Mouse (Mus musculus) frontal cortex, postnatal 10 days (tissue): ENCODE measurements around the gene Myo1e.

Experiments
- DNase-seq, 2 experiments: peaks; one replicate each; pipeline ENCODE4 v3.0.0; 2022; ENCODE audit warnings: low spot score in 2 of 2, mixed read lengths in 1 of 2

Gene Myo1e

DNA sequence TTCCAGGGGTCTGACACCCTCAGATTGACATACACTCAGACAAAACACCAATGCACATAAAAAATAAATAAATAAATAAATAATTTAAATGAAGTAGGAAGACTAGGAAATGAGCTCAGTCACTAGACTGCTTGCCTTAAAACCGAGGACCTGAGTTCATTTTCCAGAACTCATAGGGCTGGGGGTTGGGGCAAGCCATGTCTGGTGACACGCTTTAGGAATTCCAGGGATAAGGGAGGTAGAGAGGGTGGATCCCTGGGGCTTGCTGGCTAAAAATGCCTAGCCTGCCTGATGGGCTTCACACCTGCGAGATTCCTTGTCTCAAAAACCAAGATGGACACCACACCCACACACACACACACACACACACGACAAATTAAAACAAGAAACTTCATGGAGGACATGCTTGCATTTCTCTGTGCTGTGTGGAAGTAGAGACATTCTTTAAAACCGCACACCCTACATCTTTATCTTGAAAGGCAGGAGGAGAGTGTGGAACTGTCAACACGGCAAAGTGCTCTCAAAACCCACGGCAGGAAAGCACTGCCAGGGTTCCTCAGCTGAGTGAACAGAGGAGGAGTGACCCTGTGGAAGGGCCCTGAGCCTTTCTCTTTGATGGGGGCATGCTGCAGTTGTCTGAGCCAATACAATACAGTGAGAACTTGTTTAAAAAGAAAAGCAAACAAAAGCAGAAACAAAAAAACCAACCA, 13.5 kb downstream of the Myo1e start:
- DNase-seq = no peak

DNA sequence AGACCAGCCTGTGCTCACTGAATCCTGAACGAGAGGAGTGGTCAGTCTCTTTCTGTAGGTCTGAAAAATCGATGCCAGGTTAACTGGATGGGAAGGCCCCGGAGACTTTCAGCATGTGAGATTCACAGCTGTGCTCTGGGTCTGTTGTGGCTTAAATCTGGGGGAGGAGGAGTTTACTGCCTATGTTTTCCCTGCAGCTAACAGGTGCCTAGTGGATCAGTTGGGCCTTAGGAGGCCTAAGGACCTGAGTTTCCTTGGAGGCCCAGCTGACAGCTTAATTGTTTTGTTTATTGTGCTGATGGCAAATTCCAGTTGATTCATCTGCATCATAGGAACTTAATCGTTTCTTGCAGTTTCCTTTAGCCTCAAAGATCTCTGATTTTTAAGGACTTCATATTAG, 16.0 kb downstream of the Myo1e start:
- no peak for DNase-seq

DNA sequence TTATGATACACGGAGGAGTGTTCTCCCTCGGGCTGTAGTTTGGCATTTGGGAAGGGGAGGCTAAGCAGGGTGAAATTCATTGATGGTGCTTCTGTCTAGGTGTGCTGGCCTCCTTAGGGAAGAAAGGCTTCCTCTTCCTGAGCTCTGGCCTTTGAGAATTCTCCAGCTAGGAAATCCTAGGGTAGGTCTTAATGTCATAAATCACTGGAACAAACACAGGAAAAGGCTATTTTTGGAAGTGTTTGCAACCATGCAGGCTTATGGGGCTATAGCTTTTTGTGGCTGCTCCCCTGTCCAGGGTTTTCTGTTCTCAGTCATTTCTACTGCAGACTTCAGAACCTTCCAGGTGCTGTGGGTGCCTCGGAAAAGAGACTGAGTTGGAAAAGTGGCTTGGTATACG, 16.9 kb downstream of the Myo1e start:
- DNase-seq = no peak

DNA sequence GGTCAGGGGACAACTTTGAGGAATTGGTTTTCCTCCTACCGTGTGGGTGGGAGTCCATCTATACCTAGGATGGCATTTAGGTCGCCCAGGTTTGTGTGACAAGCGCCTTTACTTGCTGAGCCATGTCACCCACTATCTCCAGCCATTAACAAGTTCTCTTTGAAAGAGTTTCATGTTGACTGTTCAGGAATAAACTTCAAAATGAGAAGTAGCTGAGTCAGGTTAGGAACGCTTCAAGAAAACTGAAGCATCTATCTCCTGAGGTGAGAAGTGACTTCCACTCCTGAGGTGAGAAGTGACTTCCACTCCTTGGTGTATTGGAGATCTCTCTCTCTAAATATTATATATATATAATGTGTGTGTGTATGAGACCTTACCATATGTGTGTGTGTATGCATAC, 19.2 kb downstream of the Myo1e start:
- DNase-seq = no peak

DNA sequence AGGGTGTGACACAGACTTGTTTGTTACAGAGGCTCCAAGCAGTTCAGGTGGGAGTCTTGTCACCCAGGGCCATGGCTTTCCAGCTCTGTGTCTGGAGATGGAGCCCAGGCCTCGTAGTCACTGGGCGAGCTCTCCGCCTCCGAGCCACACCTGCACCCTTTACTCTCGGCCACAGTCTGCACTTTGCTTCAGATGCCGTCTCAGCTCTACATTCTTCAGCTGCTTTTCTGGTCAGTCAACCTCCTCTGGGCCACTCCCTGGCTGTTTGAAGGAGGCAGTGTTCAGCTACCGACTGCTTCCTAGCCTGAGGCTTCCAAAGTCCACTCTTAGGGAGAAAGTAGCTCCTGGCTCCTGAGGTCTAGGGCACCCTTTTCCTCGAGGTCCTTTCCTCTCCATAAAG, 22.7 kb downstream of the Myo1e start:
- DNase-seq = no peak

DNA sequence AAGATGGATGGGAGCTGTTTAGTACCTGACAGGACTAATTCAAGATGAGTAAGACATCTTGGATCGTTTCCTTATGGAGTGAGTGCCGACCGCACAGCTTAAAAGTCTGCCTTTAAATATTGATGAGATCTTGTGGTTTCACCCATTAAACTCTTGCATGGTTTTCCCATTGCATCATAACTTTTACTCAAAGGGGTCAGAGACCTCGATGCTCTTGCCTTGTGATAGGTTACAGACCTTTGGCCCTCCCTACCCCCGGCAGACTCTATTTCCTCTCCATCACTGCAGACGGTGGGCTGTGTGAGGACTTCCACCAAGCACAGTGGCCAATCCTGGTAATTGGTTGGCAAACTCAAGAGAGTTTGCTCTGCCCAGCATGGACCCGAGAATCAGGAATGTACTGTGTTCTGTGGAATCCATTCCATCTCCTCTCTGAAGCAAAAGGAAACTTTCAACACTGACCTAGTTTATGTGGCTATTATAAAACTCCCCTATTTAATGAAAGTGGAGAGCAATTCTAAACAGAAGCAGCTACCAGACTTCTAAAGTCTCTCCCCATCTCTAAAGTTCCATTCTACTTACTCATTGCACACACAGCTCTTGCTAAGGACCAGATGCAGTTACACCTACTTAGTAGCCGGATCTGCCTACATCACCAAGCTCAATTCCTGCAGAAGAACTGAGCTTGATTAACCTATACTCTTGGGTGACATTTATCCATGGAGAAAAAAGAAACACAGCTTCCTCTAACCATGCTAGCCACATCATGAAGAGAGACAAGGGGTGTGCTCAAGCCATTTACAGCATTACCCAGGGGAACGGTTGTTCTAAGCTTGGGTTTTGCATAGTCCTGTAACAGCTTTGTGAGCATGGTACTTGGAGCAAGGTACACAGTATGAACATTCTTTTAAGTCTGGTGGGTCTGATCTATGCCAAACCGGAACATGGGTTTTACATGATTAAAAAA, 25.2 kb downstream of the Myo1e start:
- no peak for DNase-seq

DNA sequence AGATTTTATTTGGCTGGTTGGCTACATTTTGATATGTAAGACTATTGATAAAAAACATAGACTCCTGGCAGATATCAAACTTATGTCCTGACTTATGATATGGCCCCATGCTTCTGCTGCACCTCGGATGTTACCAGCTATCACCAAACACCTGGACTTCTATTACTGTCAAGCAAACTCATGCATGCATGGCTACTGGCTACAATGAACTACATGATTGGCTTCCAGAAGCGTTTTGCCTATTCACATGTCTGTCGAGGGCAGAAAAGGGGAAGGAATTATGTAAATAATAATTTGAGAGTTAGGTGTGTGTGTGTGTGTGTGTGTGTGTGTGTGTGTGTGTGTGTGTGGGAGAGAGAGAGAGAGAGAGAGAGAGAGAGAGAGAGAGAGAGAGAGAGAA, 30.0 kb downstream of the Myo1e start:
- no peak for DNase-seq

DNA sequence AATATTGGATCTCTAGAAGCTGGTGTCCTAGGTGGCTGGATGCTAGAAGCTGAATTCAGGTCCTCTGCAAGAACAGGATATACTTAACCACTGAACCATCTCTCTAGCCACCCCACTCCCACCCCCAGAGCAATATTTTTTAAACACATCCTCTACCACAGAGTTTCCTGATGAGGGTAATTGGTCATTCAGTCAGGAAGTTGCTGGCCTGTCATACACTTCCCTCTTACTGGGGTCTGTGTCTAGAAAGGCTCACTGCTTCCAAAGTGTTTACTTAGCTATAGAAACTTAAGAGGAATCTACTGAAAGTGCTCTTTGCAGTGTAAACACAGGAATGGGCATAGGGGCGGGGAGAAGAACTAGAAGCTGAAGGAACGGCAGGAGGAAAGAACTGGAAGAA, 30.4 kb downstream of the Myo1e start:
- no peak for DNase-seq

DNA sequence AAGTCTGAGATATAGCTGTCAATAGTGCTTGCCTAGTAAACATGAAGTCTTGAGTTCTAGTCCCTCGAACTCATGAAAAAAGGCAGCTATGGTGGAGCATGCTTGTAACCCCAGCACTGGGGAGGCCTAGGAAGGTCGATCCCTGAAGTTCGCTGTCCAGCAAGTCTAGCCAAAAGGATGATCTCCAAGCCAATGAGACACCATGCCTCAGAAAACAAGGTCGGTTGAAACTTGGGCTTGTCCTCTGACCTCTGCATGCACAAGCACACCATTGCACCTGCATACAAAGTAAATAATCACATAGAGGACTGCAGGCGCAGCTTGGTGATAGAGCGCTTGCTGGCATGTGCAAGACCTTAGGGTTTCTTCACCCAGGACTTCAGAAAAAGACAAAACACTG, 31.2 kb downstream of the Myo1e start:
- DNase-seq = no peak

DNA sequence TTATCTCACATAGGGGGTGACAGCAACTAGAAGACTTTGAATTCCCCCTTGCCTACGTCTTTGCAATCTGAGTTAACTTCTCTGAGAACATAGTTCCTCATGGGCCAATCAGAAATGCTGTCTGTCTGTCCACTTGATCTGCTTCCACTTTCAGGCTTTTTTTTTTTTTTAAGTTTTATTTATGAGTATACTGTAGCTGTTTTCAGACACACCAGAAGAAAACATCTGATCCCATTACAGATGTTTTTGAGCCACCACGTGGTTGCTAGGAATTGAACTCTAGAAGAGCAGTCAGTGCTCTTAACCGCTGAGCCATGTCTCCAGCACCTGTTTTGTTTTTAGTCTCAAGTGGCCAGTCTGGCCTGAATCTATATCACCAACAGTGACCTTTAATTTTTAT, 32.1 kb downstream of the Myo1e start:
- no peak for DNase-seq

DNA sequence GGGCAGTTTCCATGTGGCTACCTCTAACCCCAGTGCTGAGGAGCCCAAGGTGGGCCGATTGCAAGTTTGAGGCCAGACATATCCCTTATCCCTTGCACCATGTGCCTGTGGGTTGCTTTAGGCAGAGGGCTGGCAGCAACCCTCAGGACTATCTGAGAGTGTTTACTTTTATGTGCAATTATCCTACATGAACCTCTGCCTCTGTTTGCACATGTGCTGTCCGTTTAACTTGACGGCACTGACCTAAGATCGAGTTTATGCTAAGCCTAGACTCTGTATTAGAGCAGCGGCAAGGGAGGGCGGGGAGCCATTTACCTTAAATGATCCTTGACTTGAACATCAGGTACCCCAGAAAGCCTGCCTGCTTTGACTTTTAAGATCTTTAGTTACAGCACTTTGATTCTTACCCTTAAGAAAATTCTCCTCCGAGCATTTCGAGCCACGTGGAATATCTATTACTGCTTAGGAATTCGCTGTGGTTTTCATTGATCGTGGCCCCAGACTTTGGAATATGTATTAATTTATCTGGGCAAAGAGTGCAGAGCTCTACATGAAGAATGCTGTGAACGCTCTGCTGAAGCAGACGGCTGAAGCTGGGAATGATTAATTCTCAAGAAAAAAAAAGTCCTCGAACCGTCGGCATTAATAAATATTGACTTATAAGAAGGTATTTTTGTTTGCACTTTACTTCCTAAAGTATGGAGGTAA, 33.7 kb downstream of the Myo1e start:
- no peak for DNase-seq

DNA sequence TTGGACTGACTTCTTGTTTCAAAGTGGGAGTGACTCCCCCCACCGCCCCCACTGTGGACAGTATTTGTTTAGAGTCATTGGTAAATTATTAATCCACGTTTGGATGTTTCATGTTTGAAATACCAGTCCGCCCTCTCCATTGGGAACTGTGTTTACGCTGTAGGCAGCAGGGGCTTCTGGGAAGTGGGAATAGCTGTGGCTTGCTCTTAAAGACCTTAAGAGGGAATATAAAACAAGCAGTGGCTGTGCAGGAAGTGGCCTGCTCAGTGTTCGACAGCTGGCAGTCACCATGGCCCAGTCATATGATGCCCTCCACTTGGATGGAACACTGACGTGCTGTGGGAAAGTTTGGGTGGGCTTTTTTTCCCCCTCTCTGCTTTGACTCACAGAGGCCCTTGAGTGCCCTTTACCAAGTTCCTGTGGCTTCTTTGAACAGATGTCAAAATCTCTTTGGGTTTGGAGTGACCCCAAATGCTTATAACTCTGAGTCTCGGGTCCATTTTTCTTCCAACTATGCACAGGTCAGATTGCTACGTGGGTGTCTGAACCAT, 34.3 kb downstream of the Myo1e start:
- no peak for DNase-seq

DNA sequence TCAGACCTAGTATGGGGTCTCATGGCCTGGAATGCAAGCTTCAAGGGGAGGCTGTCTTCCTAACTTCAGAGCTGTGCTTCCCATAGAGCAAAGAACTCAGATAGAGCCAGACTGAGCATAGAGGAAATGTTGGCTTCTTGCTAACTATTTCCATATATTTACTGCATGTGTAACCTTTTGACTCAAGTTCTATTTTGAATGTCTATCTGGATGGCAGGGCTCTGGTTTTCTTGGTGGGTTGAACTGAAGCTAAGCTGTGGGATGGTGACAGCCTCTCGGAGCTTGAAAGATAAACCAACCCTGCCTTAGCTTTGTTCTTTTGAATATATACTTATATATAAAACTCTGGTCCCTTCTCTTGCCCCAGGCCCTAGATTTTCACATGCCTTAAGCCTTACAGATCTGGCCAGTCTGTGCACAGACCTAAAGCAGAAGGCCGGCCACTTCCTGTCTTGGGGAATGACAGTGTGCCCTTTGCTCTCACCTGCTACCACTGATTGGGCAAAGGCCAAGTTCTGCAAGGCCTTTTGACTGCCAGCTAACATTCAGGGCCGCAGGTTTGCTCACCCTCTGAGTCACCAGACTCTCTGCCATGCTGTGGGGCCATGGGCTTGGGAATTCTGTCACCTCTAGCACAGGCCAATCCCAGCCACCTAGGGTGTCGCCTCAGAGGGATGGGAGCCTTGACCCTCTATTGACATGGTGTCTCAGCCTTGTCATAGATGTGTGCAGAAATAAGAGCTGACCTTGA, 35.1 kb downstream of the Myo1e start:
- DNase-seq = no peak

DNA sequence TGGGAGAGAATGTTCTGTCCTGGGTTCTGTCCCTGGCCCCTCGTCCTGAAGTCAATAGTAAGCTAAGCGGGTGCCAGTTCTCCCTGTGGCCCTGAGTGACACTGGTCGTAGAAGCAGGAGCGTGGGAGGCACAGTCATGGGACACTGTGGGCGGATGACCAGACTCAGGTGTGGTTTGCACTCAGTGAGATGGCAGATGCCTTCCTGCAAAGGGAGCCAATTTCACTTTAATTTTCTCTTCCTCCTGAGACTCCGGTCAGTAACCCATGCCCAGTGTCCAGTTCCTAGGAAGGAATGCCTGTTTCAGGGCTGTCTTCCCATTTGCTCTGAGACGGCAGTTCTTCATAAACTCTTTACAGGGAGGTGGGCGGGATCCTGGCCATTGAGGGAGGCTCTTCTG, 36.1 kb downstream of the Myo1e start:
- DNase-seq = no peak

DNA sequence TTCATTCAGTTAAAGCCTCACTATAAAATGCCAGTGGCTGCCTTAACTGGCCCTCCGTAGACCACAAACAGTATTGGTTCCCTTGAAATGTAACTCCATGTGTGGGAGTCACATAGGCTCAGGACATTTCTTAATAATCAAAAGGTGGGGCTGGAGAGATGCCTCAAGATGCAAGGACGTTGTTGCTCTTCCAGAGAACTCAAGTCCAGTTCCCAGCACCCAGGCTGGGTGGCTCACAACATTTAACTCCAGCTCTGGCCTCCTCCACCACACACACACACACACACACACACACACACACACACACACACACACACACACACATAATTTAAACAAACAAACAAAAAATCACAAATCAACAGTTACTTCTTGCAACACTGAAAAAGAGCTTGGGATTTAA, 36.6 kb downstream of the Myo1e start:
- DNase-seq = no peak

DNA sequence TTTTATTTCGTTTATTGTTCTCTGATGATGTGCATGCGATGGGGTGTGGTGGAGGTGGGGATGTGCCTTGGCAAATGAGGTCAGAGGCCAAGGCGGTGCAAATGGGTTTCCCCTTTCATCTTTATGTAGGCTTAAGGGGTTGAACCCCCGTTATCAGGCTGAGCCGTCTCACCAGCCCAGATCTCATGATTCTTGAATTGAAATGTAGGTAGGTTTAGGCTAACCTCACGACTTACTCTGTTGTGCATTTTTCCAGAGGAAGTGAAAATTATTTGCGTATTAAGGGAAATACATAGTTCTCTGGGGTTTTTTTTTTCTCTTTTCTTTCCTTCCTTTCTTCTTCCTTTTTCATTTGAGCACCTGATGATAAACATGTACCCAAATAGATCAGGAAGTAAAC, 37.0 kb downstream of the Myo1e start:
- DNase-seq = no peak

DNA sequence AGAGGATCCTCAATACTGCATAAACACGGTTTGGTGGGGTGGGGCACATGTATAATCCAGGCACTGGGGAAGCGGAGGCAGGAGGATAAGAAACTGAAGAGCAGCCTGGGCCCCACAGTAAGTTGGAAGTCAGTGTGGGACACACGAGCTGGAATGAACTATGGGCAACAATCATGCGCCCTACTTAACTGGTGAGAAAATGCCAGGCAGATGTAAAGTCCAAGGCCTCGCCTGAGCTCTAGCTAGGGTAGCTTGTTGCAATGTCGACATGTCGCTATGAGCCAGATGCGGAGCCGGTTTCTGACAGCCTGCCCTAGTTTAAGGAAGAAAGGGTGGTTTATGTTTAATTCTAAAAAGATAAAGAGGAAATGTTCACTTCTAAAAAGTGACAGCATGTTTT, 37.9 kb downstream of the Myo1e start:
- no peak for DNase-seq

DNA sequence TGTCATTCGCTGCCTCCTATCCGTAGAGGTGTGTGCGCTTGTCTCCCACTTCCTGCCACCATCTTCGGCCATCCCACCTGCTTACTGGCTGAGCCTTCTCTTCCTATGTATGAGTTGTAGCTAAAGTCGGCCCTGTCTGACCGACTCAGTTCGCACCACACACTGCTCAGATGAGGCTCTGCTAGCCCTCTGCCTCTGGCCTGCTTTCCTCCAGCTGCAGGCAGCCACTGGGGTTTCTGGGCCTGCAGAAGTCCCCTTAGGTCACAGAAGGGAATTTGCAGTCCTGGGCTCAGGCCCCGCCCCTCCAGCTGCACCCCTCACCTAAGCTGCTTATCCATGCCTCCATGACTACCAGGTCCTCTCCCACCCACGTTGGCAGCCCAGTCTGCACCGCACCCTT, 39.3 kb downstream of the Myo1e start:
- no peak for DNase-seq

DNA sequence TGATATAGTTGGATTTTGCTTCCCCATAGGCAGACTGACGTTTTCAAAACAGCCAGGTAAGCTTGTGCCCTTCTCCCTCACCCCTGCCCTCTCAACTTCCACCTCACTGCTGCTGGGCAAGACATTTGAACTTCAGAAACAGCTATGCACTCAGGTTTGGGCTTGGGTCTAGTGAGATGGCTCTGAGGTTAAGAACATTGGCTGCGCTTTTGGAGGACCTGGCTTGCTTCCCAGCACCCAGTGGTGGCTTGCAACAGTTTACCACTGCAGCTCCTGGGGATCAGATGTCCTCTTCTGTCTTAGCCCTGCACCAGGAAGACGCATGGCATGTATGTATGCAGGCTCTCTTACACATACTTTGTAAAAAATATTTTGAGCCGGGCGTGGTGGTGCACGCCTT, 40.9 kb downstream of the Myo1e start:
- DNase-seq = no peak

DNA sequence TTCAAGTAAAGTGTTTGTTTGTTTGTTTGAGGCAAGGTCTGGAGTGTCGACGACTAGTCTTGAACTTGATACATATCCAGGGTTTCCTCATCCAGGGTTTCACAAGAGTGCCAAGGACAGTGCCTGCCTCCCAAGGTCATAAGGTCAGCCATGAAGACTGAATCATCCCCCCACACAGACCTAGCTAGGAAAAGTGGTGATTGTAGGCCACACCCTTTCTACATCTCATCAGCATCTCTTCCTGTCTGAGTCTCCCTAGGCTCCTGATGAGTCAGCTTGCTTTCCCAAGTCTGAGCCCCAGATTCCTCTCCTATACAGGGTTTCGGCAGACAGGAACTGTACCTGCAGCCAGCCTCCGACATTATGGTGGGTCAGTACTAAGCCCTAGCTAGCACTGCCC, 41.7 kb downstream of the Myo1e start:
- DNase-seq = no peak

DNA sequence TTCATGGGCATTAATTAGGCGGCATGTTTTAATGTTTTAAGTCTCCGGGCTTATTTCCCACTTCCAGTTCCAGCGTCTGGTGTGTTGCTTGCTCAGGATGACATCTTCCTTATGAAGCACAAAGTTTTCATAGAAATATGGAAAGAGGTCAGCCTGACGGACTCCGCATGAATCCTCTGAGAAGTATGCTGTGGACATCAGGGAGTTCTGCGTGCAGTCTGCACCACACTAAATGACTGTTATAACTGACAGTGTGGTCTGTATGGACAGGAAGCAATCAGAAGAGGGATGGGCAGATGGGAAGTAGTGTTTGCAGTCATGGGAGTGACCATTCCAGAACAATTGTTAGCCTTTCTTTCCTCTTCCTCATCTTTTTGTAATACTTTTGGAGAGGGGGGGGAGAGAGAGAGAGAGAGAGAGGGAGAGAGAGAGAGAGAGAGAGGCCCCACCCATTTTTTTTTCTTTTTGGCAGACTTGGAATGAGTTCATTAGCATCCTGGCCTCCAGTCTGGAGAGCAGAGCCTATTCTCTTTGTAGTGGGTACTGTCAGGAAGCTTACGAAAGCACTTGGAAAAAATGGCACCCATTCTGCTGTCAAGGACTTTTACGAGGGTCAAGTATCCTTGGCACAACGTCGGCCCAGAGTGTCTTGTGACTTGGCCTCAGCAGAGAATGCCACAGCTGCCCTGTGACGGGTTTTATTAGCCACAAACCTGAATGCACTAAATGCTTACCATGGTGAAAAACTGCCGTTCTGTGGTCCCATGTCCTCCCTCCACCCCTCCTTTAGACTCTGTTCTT, 42.9 kb downstream of the Myo1e start:
- no peak for DNase-seq
